Mouse (Mus musculus) liver, embryonic 11.5 days (tissue): ENCODE results near the gene Rrp36. TPM values are rescaled to one million over a fixed set of nuclear protein-coding genes. Genes with fewer than 3 reads are reported as not detected.

Experiments
- ATAC-seq: fragments of 200-750 bp; cut with Nextera tagmentation; replicated peaks from 2 replicates; pipeline ENCODE4 v1.8.0; 2017; ENCODE audit warnings: moderate number of reproducible peaks, mild to moderate bottlenecking, moderate TSS enrichment, moderate library complexity; ENCODE audit not compliant: low FRiP score
- DNase-seq: peaks from one replicate; pipeline ENCODE4 v3.0.0-alpha.2; 2017; ENCODE audit warnings: low spot score
- H3K27ac ChIP-seq: fragments of 300-500 bp; sonication (generic); 2 replicates; pipeline ENCODE4 v1.5.1; 2014; ENCODE audit warnings: mild to moderate bottlenecking, low read depth, low read length, control low read depth
- H3K27me3 ChIP-seq: fragments of 300-500 bp; sonication (generic); replicated peaks from 2 replicates; pipeline ENCODE4 v1.6.1; 2014; ENCODE audit warnings: low read length, mixed read lengths; ENCODE audit not compliant: control insufficient read depth, insufficient read depth
- H3K36me3 ChIP-seq: fragments of 300-500 bp; sonication (generic); 2 replicates; pipeline ENCODE4 v1.6.1; 2014; ENCODE audit warnings: mild to moderate bottlenecking, low read length, moderate library complexity, mixed read lengths; ENCODE audit not compliant: control insufficient read depth, insufficient read depth
- H3K4me1 ChIP-seq: fragments of 300-500 bp; sonication (generic); replicated peaks from 2 replicates; pipeline ENCODE4 v1.6.1; 2014; ENCODE audit warnings: low read length, mixed read lengths; ENCODE audit not compliant: control insufficient read depth, insufficient read depth
- H3K4me2 ChIP-seq: fragments of 300-500 bp; sonication (generic); 2 replicates; pipeline ENCODE4 v1.6.1; 2014; ENCODE audit warnings: mild to moderate bottlenecking, control low read depth, moderate library complexity
- H3K4me3 ChIP-seq: fragments of 300-500 bp; sonication (generic); 2 replicates; pipeline ENCODE4 v1.5.1; 2014; ENCODE audit warnings: low read depth, low read length, control low read depth
- H3K9ac ChIP-seq: fragments of 300-500 bp; sonication (generic); 2 replicates; pipeline ENCODE4 v1.6.1; 2014; ENCODE audit warnings: low read depth, low read length, control low read depth
- H3K9me3 ChIP-seq: fragments of 300-500 bp; sonication (generic); 2 replicates; pipeline ENCODE4 v1.6.1; 2016; ENCODE audit warnings: low read length, inconsistent platforms, mixed read lengths; ENCODE audit not compliant: control insufficient read depth
- WGBS: fragments of 180-500 bp; shearing (Covaris S2); extraction: QIAGEN DNeasy Blood & Tissue Kit; methylation state at CpG from one replicate; pipeline ENCODE4 v1.1.7; 2014; 5-methylcytosine and 5-hydroxymethylcytosine counted together
- polyA plus RNA-seq: library from polyadenylated mRNA; unstranded; fragments of >200 nt; fragmentation: Nextera tagmentation; extraction: Ambion mirVana; gene quantifications from 2 replicates; pipeline ENCODE4 v1.2.1, GENCODE M21; 2014

The Rrp36 gene
- polyA plus RNA-seq: 52.0 and 56.5 TPM in 2 replicates

DNA sequence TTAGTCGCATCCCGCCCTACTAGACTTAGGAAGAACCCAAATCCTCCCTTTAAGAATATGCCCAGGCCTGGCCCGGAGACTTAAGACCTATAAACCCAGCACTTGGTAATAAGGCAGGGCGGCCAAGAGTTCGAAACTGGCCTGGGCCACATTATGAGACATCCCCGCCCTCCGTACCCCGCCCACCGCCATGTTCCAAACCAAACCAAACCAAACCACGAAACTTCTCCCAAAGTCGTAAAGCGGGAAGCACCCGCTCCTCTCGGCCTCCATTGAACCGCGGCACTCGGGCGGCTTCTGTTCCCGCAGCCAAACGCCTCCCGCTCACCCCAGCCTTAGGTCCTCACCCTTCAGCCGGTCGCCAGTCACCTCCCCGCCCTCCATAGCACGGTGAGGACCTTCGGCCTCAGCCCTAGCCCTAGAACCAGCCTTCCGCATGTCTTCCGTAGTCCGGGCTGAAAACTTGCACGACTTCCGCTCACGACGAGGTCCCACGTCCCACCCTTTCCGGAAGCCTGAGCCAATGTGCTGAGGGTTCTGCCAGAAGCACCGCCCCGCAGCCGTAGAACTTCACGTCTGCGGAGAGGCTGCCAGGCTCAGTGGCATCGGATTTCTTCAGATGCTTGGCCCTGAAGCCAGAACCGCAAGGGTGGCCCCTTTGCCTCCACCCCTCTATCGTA is at the start of gene Rrp36:
Gene Rrp36 (minus strand): TSS at position 503 of the 680 bp plus-strand sequence.
- peak within 1 kb of the TSS; percentile 83 for H3K4me2 ChIP-seq
- WGBS: under 1% methylated on average over 43 of the region's 43 CpGs
- ATAC-seq: peak; percentile 93
- H3K9ac ChIP-seq: peak within 1 kb of the TSS; percentile 85
- peaks cover 24% of the 10 kb centered on the region for H3K4me1 ChIP-seq
- peaks cover 33% of the 10 kb centered on the region for H3K36me3 ChIP-seq
- no peaks in the 10 kb centered on the region for H3K27me3 ChIP-seq
- H3K27ac ChIP-seq: peak within 1 kb of the TSS; percentile 86
- DNase-seq: peak; percentile 89
- H3K4me3 ChIP-seq: peak within 1 kb of the TSS; percentile 88
- no peaks in the 10 kb centered on the region for H3K9me3 ChIP-seq

DNA sequence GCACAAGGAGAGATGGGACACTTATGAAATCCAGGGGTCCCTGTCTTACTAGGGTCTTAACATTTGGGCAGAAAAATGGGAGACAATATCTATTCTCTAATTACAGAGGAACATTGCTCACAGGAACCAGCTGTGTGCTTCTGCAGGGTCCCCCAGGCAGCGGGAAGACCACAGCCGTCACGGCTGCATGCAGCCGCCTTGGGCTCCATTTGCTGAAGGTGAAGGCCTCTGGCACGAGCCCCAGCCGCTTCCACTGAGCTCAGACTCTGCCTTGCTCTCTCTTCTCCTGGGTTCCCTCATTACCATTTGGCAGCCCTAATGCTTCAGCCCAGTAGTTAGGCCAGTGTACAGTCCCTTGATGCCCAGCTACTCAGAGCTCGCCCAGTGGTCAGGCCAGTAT is 46.9 kb upstream of the Rrp36 start:
- H3K9me3 ChIP-seq: no peaks in the 10 kb centered on the region
- WGBS: 87% methylated on average over 7 of the region's 7 CpGs
- peaks cover 10% of the 10 kb centered on the region for H3K36me3 ChIP-seq

DNA sequence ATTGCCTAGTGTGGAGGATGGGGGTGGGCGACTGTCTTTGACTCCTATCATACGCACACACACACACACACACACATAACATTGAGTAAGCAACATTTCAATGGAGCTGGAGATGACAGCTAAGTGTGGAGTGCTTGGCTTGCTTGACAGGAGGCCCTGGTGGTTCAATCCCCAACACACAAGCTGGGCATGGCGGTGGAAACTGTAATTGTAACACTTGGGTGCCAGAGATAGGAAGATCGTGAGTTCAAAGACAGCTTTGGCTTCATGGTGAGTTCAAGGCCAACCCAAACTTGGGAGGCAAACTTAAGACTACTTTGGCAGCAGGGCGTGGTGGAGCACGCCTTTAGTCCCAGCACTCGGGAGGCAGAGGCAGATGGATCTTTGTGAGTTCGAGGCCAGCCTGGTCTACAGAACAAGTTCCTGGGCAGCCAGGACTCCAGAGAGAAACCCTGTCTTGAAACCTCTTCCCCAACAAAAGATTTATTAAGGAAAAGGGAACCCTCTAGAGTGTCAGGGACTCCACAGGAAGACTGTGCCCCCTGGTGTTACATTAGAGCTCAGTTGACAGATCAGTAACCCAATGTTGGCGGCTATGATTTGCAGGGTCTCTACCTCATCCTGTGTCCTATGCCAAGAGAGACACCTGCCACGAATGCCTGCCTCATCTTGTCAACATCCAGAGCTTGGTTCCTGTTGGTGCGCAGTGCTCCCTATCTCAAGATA is 40.8 kb upstream of the Rrp36 start:
- Histone ChIP-seq H3K4me1 (peaks cover 13% of the 10 kb centered on the region), H3K27ac (no peak overlapping the region), H3K4me3 (no peak overlapping the region), H3K36me3 (peaks cover 9% of the 10 kb centered on the region), H3K27me3 (no peaks in the 10 kb centered on the region), H3K4me2 (no peak overlapping the region), H3K9ac (no peak overlapping the region), H3K9me3 (no peaks in the 10 kb centered on the region)
- 91% methylated on average over 11 of the region's 11 CpGs for WGBS
- ATAC-seq (no peak), DNase-seq (no peak)

More for the DNA sequence above, 46.9 kb upstream of the Rrp36 start:
- H3K4me2 ChIP-seq: no peak overlapping the region
- H3K4me3 ChIP-seq: no peak overlapping the region
- H3K4me1 ChIP-seq: no peaks in the 10 kb centered on the region; the same call in 1 of the 2 replicates
- no peak overlapping the region for H3K9ac ChIP-seq
- no peaks in the 10 kb centered on the region for H3K27me3 ChIP-seq
- ATAC-seq (no peak), DNase-seq (no peak)
- no peak overlapping the region for H3K27ac ChIP-seq

DNA sequence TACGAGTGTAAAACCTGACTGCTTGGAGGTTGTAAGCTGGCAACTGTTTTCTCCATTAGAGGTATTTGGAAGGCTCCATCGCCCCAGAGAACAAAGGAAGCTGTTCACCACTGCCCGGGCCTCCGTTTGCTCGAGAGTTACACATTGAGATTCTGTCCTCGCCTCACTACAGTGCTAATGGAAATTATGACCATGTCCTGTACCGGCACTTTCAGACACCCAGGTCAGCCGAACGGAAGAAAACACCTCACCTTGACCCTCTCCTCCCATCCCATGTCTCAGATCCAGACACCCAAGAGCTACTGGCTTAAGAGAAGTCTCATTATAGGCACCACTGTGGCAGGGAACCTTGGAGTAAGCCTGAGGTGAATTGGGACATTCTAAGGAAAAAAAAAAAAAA is 39.7 kb upstream of the Rrp36 start:
- H3K4me2 ChIP-seq: no peak overlapping the region
- 92% methylated on average over 9 of the region's 9 CpGs for WGBS

DNA sequence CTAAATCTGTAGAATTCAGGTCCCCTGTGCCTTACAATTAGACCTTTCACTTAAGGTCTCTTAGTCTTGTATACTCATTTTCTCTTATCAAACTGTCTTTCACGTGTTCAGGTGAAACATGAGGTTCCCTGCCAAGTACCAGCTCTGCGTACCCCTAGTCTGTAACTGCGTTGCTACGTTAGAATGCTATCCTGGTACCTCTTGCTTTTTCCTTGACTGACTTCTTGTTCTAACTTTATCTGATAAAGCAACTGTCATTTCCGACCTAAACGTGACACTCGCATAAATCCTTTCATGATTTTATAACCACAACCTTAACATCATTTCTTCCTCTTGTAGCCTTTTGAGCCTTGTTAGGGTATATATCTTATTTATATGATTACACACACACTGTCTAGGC is 38.3 kb upstream of the Rrp36 start:
- H3K4me2 ChIP-seq: peak overlapping the region; percentile 98
- H3K4me1 ChIP-seq: peaks cover 13% of the 10 kb centered on the region
- DNase-seq: no peak
- 38% methylated on average over 7 of the region's 7 CpGs for WGBS
- ATAC-seq: no peak
- no peak overlapping the region for H3K27ac ChIP-seq
- no peaks in the 10 kb centered on the region for H3K27me3 ChIP-seq
- H3K9me3 ChIP-seq: no peaks in the 10 kb centered on the region
- peaks cover 9% of the 10 kb centered on the region for H3K36me3 ChIP-seq
- H3K9ac ChIP-seq: peak overlapping the region; percentile 82
- H3K4me3 ChIP-seq: peak overlapping the region; percentile 99

More for the DNA sequence above, 39.7 kb upstream of the Rrp36 start:
- no peak for DNase-seq
- H3K9ac ChIP-seq: no peak overlapping the region
- no peak overlapping the region for H3K4me3 ChIP-seq
- ATAC-seq: no peak
- peaks cover 13% of the 10 kb centered on the region for H3K4me1 ChIP-seq
- no peak overlapping the region for H3K27ac ChIP-seq
- no peaks in the 10 kb centered on the region for H3K27me3 ChIP-seq
- H3K9me3 ChIP-seq: no peaks in the 10 kb centered on the region
- H3K36me3 ChIP-seq: peaks cover 9% of the 10 kb centered on the region

DNA sequence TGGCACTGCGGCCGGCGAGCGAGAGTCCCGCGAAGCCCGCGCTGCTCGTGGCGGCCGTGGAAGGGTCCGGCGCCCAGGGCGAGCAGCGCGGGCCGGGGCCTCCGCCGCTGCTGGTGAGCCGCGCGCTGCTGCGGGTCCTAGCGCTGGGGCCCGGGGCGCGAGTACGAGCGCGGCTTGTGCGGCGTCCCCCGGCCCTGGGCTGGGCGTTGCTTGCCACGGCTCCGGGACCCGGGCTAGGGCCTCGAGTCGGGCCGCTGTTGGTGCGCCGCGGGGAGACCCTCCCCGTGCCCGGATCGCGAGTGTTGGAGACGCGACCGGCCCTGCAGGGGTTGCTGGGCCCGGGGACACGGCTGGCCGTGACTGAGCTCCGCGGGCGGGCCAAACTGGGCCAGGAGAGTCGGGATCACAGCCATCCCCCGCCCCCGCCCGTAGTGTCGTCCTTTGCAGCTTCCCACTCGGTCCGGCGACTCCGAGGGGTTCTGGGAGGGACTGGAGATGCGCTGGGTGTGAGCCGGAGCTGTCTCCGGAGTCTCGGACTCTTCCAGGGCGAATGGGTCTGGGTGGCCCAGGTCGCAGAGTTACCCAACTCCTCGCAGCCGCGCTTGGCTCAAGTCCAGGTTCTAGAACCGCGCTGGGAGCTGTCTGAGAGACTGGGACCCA is 37.6 kb upstream of the Rrp36 start:
- peak overlapping the region; percentile 98 for H3K4me2 ChIP-seq
- peaks cover 13% of the 10 kb centered on the region for H3K4me1 ChIP-seq
- DNase-seq (no peak), ATAC-seq (peak; percentile 63)
- H3K27me3 ChIP-seq: no peaks in the 10 kb centered on the region
- 0% methylated on average over 75 of the region's 76 CpGs for WGBS
- peak overlapping the region; percentile 78 for H3K27ac ChIP-seq
- H3K4me3 ChIP-seq: peak overlapping the region; percentile 99
- H3K9me3 ChIP-seq: no peaks in the 10 kb centered on the region
- H3K9ac ChIP-seq: peak overlapping the region; percentile 82
- peaks cover 8% of the 10 kb centered on the region for H3K36me3 ChIP-seq

DNA sequence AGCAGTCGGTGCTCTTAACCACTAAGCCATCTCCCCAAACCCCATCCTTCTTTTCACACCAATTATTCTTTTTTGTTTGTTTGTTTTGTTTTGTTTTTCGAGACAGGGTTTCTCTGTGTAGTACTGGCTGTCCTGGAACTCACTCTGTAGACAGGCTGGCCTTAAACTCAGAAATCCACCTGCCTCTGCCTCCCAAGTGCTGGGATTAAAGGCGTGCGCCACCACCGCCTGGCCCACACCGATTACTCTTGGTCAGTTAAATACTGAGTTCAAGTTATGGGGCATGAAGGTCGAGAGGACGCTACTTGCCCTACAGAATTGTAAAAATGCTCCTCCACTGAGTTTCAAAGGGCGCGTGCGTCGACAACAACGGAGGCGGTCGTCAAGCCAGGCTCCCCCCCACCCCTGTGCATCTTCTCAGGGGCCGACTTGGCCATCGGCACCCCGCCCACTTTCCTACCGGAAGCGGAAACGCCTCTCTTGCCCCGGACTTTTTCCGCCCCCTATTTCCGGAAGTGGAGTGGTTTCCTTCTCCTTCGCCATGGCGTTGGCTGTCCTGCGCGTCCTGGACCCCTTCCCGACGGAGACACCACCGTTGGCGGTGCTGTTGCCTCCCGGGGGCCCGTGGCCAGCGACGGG is 36.9 kb upstream of the Rrp36 start, which contains the start of gene Pex6:
Gene Pex6 (plus strand): TSS at position 505 of the 639 bp plus-strand sequence.
- no peaks in the 10 kb centered on the region for H3K9me3 ChIP-seq
- H3K36me3 ChIP-seq: peaks cover 2% of the 10 kb centered on the region; the same call in 1 of the 2 replicates
- peak within 1 kb of the TSS; percentile 99 for H3K4me3 ChIP-seq
- DNase-seq (peak; percentile 93), ATAC-seq (peak; percentile 86)
- WGBS: 7% methylated on average over 36 of the region's 36 CpGs
- no peaks in the 10 kb centered on the region for H3K27me3 ChIP-seq
- H3K4me2 ChIP-seq: peak within 1 kb of the TSS; percentile 98
- peak within 1 kb of the TSS; percentile 78 for H3K27ac ChIP-seq
- H3K9ac ChIP-seq: peak within 1 kb of the TSS; percentile 82
- peaks cover 14% of the 10 kb centered on the region for H3K4me1 ChIP-seq

DNA sequence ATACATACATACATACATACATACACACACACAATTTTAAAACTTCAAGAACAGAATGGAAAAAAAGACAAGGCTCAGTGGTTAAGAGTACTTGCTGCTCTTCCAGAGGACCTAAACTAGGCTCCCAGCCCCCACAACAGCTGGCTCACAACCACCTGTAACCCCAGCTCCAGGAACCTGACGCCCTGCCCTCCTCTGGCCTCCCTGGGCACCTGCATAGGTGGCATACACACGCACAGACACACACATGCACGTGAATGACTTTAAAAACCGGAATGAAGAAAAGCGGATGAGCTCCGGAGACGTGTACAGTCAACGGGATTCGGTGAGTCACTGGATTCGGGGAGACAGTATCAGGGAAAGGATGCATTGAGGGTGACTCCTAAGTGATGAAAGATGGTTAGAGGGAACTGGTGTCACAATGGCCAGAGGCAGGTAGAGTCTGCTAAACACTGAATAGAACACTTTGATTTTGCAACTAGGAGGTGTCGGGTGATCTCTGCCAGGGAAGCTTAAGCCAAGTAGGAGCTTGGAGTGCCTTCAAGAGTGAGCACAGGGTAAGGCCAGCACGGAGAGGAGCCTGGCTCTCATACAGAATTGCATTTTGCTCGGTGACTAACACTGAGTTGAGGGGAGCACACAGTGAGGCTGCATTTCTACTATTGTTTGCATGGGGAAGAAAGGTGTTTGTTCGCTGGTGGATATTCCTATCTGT is 32.4 kb upstream of the Rrp36 start:
- no peak overlapping the region for H3K27ac ChIP-seq
- no peaks in the 10 kb centered on the region for H3K27me3 ChIP-seq
- H3K36me3 ChIP-seq: no peaks in the 10 kb centered on the region
- no peak overlapping the region for H3K4me2 ChIP-seq
- DNase-seq (no peak), ATAC-seq (no peak)
- H3K4me3 ChIP-seq: no peak overlapping the region
- no peak overlapping the region for H3K9ac ChIP-seq
- 90% methylated on average over 14 of the region's 14 CpGs for WGBS
- H3K4me1 ChIP-seq: peaks cover 23% of the 10 kb centered on the region
- H3K9me3 ChIP-seq: no peaks in the 10 kb centered on the region
